Mouse (Mus musculus) embryonic fibroblast, embryonic 13.5 days (primary cell): ENCODE results near the gene Ncbp2. TPM values are rescaled to one million over a fixed set of nuclear protein-coding genes. Genes with fewer than 3 reads are reported as not detected.
"Not testable (repeated sequence)": the region's sequence is repeated elsewhere in the genome, so short reads cannot be mapped to it uniquely, and the experiment has no call there.

ENCODE experiments used
- H3K27ac ChIP-seq: 2 replicates; pipeline ENCODE4 v1.5.1; 2012; ENCODE audit warnings: low read length, control low read depth, inconsistent platforms; ENCODE audit not compliant: insufficient read depth
- H3K4me1 ChIP-seq: 2 replicates; pipeline ENCODE4 v1.6.1; 2011; ENCODE audit warnings: low read length; ENCODE audit not compliant: control insufficient read depth, insufficient read depth
- H3K4me3 ChIP-seq: 2 replicates; pipeline ENCODE4 v1.5.1; 2011; ENCODE audit warnings: mild to moderate bottlenecking, control low read depth, low read length; ENCODE audit not compliant: insufficient read depth
- CTCF ChIP-seq: IDR thresholded peaks from 2 replicates; pipeline ENCODE4 v1.5.1; 2011; ENCODE audit warnings: mild to moderate bottlenecking, control low read depth, low read length, moderate library complexity, borderline replicate concordance; ENCODE audit not compliant: insufficient read depth
- POLR2A ChIP-seq: IDR thresholded peaks from 2 replicates; pipeline ENCODE4 v1.6.1; 2011; ENCODE audit warnings: low read depth, mild to moderate bottlenecking, control low read depth, low read length, moderate library complexity
- polyA plus RNA-seq: library from polyadenylated mRNA; stranded (reverse); fragments of >200 nt; gene quantifications from 2 replicates; pipeline ENCODE4 v1.2.4, GENCODE M21; 2011; ENCODE audit warnings: low read depth; ENCODE audit not compliant: missing spikeins, insufficient read length

The Ncbp2 gene
- polyA plus RNA-seq, 1 experiment = 73.8 TPM

- TF ChIP-seq POLR2A = no peak
- no peak for TF ChIP-seq CTCF
- no peak within 1 kb of the TSS for H3K27ac ChIP-seq
- H3K4me1 ChIP-seq = peaks cover 4% of the 10 kb centered on the region; the same call in 1 of the 2 replicates
- peak within 1 kb of the TSS; percentile 43 for H3K4me3 ChIP-seq
Measured at GRCm38 (mm10) chr16:31933751-31934549, 14.4 kb upstream of the Ncbp2 start, which contains the start of gene Pigz. Gene Pigz, plus strand, starts transcription at chr16:31933851.

GRCm38 (mm10) chr16:31934550-31935010, 13.7 kb upstream of the Ncbp2 start:
- H3K4me1 ChIP-seq = peaks cover 4% of the 10 kb centered on the region; the same call in 1 of the 2 replicates
- H3K4me3 ChIP-seq = no peak overlapping the region
- TF ChIP-seq POLR2A (no peak), CTCF (no peak)
- no peak overlapping the region for H3K27ac ChIP-seq

GRCm38 (mm10) chr16:31935091-31935979, 13.0 kb upstream of the Ncbp2 start:
- TF ChIP-seq CTCF = no peak
- TF ChIP-seq POLR2A = no peak
- Histone ChIP-seq H3K4me1 (peaks cover 4% of the 10 kb centered on the region; the same call in 1 of the 2 replicates), H3K27ac (no peak overlapping the region), H3K4me3 (peak overlapping the region; percentile 3; the same call in 1 of the 2 replicates)

GRCm38 (mm10) chr16:31936568-31936967, 11.7 kb upstream of the Ncbp2 start:
- H3K4me3 ChIP-seq = no peak overlapping the region
- no peak for TF ChIP-seq POLR2A
- TF ChIP-seq CTCF = no peak
- peaks cover 4% of the 10 kb centered on the region; the same call in 1 of the 2 replicates for H3K4me1 ChIP-seq
- no peak overlapping the region for H3K27ac ChIP-seq

- TF ChIP-seq POLR2A (no peak), CTCF (no peak)
- Histone ChIP-seq H3K4me3 (no peak overlapping the region), H3K27ac (no peak overlapping the region), H3K4me1 (no peaks in the 10 kb centered on the region)
Measured at GRCm38 (mm10) chr16:31938856-31939255, 9.5 kb upstream of the Ncbp2 start.

- H3K4me3 ChIP-seq = no peak overlapping the region
- H3K4me1 ChIP-seq = no peaks in the 10 kb centered on the region
- no peak for TF ChIP-seq CTCF
- TF ChIP-seq POLR2A = no peak
- H3K27ac ChIP-seq = no peak overlapping the region
Measured at GRCm38 (mm10) chr16:31940586-31940985, 7.7 kb upstream of the Ncbp2 start.

- no peak overlapping the region for H3K4me3 ChIP-seq
- H3K27ac ChIP-seq = no peak overlapping the region
- H3K4me1 ChIP-seq = 0 out of 2 replicates have a peak, but pooled peaks cover 3% of the 10 kb centered on the region
- TF ChIP-seq POLR2A (no peak), CTCF (peak; percentile 63)
Measured at GRCm38 (mm10) chr16:31943980-31944379, 4.3 kb upstream of the Ncbp2 start.

- Histone ChIP-seq H3K27ac (no peak overlapping the region), H3K4me3 (no peak overlapping the region), H3K4me1 (0 out of 2 replicates have a peak, but pooled peaks cover 3% of the 10 kb centered on the region)
- no peak for TF ChIP-seq CTCF
Measured at GRCm38 (mm10) chr16:31944698-31945255, 3.5 kb upstream of the Ncbp2 start.

- no peak for TF ChIP-seq CTCF
- no peak for TF ChIP-seq POLR2A
- Histone ChIP-seq H3K27ac (no peak overlapping the region), H3K4me1 (0 out of 2 replicates have a peak, but pooled peaks cover 3% of the 10 kb centered on the region), H3K4me3 (no peak overlapping the region)
Measured at GRCm38 (mm10) chr16:31945372-31945771, 2.9 kb upstream of the Ncbp2 start.

GRCm38 (mm10) chr16:31945986-31946385, 2.3 kb upstream of the Ncbp2 start:
- H3K4me1 ChIP-seq, H3K27ac ChIP-seq, H3K4me3 ChIP-seq: not testable (repeated sequence)
